Mouse (Mus musculus): Measurements from ENCODE around the gene Ssbp1. TPM values are rescaled to one million over a fixed set of nuclear protein-coding genes. Genes with fewer than 3 reads are reported as not detected.

Ssbp1 gene
- total RNA-seq (2023), result 106 to 125 TPM (median 111 TPM) in 4 replicates

GRCm38 (mm10) chr6:40470916-40471719 is at the start of gene Ssbp1:
Gene Ssbp1, plus strand, starts transcription at chr6:40471352.

GRCm38 (mm10) chr6:40436047-40436483 is 35.1 kb upstream of the Ssbp1 start, which contains the start of gene E330009J07Rik:
Gene E330009J07Rik, minus strand, starts transcription at chr6:40436135.

GRCm38 (mm10) chr6:40438936-40439335 is 32.2 kb upstream of the Ssbp1 start, which contains the start of gene Wee2:
Gene Wee2, plus strand, starts transcription at chr6:40439088.

GRCm38 (mm10) chr6:40490933-40491332 is 19.8 kb downstream of the Ssbp1 start, which contains the start of gene Tas2r137:
Gene Tas2r137, plus strand, starts transcription at chr6:40491233.

GRCm38 (mm10) chr6:40493229-40493628 is 22.1 kb downstream of the Ssbp1 start, which contains the start of gene Tas2r108:
Gene Tas2r108, plus strand, starts transcription at chr6:40493529.

GRCm38 (mm10) chr6:40519408-40519807 is 48.3 kb downstream of the Ssbp1 start, which contains the start of gene Prss37:
Gene Prss37, minus strand, starts transcription at chr6:40519508.

Other genes starting within 250 kb of the Ssbp1 start
- gene Agk, start 146.2 kb upstream of the Ssbp1 start, total RNA-seq (2023), result 21.9 to 26.9 TPM (median 25.6 TPM) in 4 replicates
- gene E330009J07Rik, start 35.2 kb upstream of the Ssbp1 start, total RNA-seq (2023), result 12.9 to 16.7 TPM (median 14.0 TPM) in 4 replicates
- gene Wee2, start 32.3 kb upstream of the Ssbp1 start, total RNA-seq (2023), result not detected in 4 replicates
- gene Tas2r137, start 19.9 kb downstream of the Ssbp1 start, total RNA-seq (2023), result 0.57 to 1.4 TPM (median 0.76 TPM) in 3 of 4 replicates, not detected in the other
- not detected in 4 replicates for gene Tas2r108, start 22.2 kb downstream of the Ssbp1 start, total RNA-seq (2023)
- not detected in 4 replicates for gene Prss37, start 48.2 kb downstream of the Ssbp1 start, total RNA-seq (2023)
- not detected in 4 replicates for gene Olfr461, start 83.7 kb downstream of the Ssbp1 start, total RNA-seq (2023)
- gene Olfr460, start 98.1 kb downstream of the Ssbp1 start, total RNA-seq (2023), result not detected in 4 replicates
- gene Clec5a, start 114.5 kb downstream of the Ssbp1 start, total RNA-seq (2023), result not detected in 4 replicates
- not detected in 4 replicates for gene Tas2r138, start 142.0 kb downstream of the Ssbp1 start, total RNA-seq (2023)
- gene Mgam, start 157.5 kb downstream of the Ssbp1 start, total RNA-seq (2023), result not detected in 4 replicates